Mouse (Mus musculus) liver, postnatal 0 days (tissue): ENCODE data around the gene Rnf215.

ENCODE experiments used
- CTCF ChIP-seq: sonication (generic); IDR thresholded peaks from 2 replicates; pipeline ENCODE4 v1.5.1; 2016; ENCODE audit warnings: antibody characterized with exemption, low read depth
- EP300 ChIP-seq: IDR thresholded peaks from 2 replicates; pipeline ENCODE4 v1.6.1; 2016; ENCODE audit warnings: antibody characterized with exemption, low read depth, mild to moderate bottlenecking

GRCm38 (mm10) chr11:4094378-4095170, 40.4 kb upstream of the Rnf215 start:
- TF ChIP-seq CTCF (peak; percentile 94), EP300 (no peak)
